Mouse (Mus musculus) adrenal gland, adult 10 weeks (tissue): ENCODE data around the gene Sirpa. TPM values are rescaled to one million over a fixed set of nuclear protein-coding genes. Genes with fewer than 3 reads are reported as not detected.

Experiments used
- polyA plus RNA-seq: library from polyadenylated mRNA; stranded (reverse); fragments of 350-450 nt; fragmentation: Illumina TruSeq; extraction: RNeasy Lipid Tissue Mini Kit (QIAGEN cat#74804); gene quantifications from one replicate; pipeline ENCODE4 v1.2.3, GENCODE M21; 2014; ENCODE audit warnings: low read depth, low replicate concordance

Gene Sirpa
- polyA plus RNA-seq = 37.0 TPM

GRCm38 (mm10) chr2:129592459-129593140, at the start of gene Sirpa:
Gene Sirpa, plus strand, starts transcription at chr2:129592835.

Other genes starting within 250 kb of the Sirpa start
- 2.8 TPM for gene Il1b, start 221.7 kb upstream of the Sirpa start, polyA plus RNA-seq
- gene F830045P16Rik, start 56.2 kb upstream of the Sirpa start, polyA plus RNA-seq = not detected
- 0.23 TPM for gene Pdyn, start 107.0 kb downstream of the Sirpa start, polyA plus RNA-seq
- 9.4 TPM for gene Stk35, start 207.7 kb downstream of the Sirpa start, polyA plus RNA-seq